Mouse (Mus musculus): ENCODE data around the gene Jmjd1c. TPM values are rescaled to one million over a fixed set of nuclear protein-coding genes. Genes with fewer than 3 reads are reported as not detected.
A peak's percentile ranks its signal among the peaks of the same experiment; 100 is the strongest.

The Jmjd1c gene
- total RNA-seq, 1 experiment from 2014 or later: 60.0 TPM

GRCm38 (mm10) chr10:67072600-67072999 is 23.3 kb upstream of the Jmjd1c start:
- no peak for DNase-seq

DNA sequence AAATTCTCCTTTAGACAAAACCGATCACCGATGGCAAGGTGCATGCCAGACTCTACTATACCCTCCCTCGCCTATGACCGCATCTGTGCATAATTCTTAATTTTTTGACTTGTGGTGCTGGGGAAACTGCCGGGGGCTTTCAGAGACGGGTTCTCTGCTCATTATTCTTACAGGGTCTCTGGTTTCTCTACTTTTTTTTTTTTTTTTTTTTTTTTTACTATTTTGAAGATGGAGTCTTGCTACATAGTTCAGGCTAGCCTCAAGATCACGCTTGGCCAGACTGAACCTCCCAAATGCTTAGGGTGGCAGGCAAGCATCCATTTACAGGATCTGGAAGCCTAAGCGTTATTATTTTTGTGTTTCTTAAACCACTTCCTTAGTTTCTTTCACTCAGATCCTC is 22.3 kb upstream of the Jmjd1c start:
- DNase-seq: no peak

- peak; percentile 14 for DNase-seq
Observed at GRCm38 (mm10) chr10:67075931-67076878, 19.7 kb upstream of the Jmjd1c start.

DNA sequence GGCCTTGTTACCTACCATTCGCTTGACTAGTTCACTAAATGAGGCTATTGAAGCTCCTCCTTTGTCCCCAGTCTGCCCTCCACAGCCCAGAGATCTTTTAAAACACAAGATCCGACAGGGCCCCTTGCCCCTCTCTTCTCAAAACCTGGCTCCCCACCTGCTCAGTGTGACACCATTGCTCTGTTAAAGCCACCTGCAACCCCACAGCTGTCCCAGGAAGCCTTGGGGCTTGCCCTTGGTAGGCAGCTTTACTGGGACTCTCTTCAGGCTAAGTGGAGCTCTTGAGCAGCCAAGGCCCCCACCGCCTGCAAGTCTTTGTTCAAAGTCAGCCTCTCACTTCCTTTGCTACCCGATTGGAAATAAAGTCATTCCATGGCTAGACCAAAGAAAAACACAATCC is 16.9 kb upstream of the Jmjd1c start:
- DNase-seq: no peak

DNA sequence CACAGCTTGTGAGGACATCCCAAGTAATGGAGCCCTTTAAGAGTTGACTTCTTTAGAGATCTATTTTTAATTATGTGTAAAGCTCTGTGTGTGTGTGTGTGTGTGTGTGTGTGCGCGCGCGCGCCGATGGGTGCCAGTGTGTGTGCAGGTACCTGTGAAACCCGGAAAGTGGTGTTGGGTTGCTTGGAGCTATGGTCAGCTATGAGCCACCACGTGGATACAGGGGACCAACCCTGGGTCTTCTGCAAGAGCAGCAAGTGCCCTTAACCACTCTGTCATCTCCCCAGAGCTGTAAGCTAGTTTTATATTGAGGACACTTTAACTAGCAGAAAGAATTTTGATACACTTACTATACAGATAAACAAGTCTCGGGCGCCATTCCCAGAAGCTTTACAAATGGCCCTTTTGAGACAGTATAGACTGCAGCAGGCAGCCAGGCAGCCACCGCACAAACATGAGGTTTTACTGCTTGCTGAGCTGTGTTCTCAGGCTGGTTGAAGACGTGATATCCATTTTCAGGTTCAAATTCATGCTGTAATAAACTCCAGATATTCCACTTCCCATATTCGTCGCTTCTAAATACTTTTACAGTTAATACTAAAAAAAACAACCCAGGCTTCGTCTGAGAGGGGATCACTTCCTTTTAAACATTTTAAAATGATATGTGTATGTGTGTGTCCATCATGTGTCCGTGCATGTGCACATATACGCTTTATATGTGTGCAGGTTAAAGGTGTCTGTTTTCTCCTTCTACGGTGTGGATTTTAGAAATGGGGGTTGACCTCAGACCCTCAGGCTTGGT is 14.5 kb upstream of the Jmjd1c start:
- DNase-seq: no peak

DNA sequence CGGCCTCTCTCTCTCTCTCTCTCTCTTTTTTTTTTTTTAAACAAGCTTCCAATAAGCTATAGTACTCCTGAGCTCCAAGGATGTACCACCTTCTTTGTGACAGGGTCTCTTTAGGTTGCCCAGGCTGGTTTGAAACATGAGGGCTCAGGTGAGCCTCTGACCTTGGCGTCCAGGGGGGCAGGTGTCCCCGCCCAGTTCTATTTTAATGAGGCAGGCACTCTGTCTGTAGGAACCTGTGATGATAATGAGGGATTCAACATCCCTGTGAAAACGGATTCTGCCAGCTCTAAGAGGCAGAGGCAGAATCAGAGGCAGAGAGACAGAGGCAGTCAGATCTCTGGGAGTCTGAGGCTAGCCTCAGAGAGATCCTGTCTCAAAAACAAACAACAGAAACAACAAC is 13.4 kb upstream of the Jmjd1c start:
- no peak for DNase-seq

- no peak for DNase-seq
Observed at GRCm38 (mm10) chr10:67083446-67084166, 12.3 kb upstream of the Jmjd1c start.

DNA sequence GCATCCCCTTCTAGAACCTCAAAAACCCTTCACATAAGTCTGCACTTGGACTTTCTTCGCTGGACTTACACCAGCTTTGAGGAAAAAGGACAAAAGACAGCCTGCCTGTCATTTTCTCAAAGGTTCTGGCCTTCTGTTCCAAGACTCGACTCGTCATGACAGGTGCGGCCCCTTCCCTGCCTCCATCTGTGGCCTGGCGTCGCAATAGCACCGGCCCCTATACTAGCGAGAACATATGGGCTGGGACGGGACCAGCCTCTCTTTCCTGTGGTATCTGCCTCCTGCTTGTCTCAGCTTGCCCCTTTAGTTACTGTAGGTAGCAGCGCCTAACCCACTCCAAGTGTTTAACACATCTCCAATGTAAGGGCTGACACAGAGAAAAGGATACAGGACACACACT is 10.8 kb upstream of the Jmjd1c start:
- no peak for DNase-seq

- no peak for DNase-seq
Observed at GRCm38 (mm10) chr10:67085916-67086315, 10.0 kb upstream of the Jmjd1c start.

DNA sequence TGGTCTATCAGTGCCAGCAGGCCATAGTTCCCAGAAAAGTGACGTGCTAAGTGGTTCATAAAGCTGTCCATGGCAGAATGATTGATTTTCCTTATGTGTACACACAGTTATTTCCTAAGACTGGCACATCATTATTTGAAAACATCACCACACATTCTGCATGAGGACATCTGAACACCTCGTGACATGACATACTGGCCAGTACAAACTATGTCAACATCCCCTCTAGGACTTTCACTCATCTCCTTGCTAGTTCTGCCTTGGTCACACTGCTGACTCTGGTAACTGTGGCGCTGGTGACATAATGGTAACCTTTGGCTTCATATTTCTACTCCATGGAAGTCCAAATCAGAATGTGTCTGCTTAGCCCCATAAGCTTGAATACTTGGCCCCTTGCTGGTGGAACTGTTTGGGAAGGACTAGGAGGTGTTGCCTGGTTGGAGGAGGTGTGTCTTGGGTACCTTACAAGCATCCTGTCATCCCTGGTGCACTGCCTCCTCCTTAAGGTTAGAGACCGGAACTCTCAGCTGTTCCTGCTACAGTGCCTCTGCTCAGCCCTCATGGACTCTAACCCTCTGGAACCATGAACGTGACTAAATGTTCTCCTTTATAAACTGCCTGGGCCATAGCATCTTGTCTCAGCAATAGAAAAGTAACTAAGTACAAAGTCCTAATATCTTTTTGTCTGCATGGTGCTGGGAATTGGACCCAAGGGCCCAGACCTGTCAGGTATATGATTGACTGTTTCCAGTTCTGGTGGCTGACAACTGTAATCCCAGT is 8.3 kb upstream of the Jmjd1c start:
- no peak for DNase-seq

DNA sequence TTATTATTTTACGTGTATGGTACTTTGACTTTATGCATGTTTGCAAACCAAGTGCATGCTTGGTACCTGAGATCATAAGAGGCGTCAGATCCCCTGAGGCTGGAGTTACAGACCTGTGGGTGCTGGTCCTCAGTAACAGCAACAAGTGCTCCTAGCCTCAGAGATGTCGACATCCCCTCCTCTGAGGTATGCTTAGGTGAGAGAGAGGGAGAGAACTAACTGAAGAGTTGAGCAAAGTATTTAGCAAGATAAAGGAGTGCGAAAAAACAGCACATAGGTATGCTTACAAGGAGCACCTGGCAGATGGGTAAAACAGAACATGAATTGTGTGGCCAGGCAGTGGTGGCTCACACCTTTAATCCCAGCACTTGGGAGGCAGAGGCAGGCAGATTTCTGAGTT is 5.3 kb upstream of the Jmjd1c start:
- DNase-seq: no peak

GRCm38 (mm10) chr10:67094922-67095321 is 1.0 kb upstream of the Jmjd1c start:
- DNase-seq: no peak

DNA sequence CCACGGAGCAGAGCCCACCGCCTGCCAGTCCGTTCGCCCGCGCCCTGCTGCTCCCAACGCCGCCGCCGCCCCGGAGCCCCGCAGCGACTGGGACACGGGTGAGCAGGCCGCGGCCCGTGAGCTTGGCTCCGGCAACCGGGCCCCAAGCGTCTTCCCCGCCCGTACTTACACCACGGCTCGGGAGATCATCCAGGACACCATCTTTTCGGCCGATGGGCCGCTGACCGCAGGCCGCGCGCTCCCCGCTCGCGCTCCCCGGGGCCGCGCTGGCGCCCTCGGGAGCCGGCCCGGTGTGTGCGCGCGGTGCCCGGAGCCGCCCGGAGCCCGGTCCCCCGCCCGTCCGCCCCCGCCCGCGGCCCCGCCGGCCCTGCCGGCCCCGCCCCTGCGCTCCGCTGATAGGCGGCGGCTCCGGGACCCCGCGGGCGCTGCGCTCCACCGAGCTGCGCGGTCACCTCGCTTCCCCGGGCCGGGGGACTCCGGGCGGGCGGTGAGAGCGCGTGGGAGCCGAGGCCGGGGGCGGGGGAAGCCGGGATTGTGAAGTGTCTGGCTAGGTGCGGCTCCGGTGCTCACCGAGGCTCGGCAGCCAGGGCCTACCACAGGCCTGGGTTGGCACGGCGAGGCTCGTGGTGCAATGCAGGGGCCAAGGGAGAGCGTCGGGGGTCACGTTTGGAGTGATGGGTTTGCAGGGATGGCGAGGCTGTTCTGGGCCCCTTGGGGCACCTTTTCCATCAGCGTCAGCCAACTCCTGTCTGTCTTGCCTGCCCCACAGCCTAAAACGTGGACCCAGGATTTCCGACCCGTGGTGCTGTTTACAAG is 904 bp downstream of the Jmjd1c start, which contains the start of gene Reep3:
Reep3 (minus strand) TSS at position 325 of the 816 bp plus-strand sequence.
- DNase-seq: peak; percentile 82

GRCm38 (mm10) chr10:67097437-67098150 is 1.7 kb downstream of the Jmjd1c start:
- DNase-seq: no peak

GRCm38 (mm10) chr10:67098408-67099050 is 2.6 kb downstream of the Jmjd1c start:
- no peak for DNase-seq

- DNase-seq: no peak
Observed at GRCm38 (mm10) chr10:67099183-67099929, 3.4 kb downstream of the Jmjd1c start.

DNA sequence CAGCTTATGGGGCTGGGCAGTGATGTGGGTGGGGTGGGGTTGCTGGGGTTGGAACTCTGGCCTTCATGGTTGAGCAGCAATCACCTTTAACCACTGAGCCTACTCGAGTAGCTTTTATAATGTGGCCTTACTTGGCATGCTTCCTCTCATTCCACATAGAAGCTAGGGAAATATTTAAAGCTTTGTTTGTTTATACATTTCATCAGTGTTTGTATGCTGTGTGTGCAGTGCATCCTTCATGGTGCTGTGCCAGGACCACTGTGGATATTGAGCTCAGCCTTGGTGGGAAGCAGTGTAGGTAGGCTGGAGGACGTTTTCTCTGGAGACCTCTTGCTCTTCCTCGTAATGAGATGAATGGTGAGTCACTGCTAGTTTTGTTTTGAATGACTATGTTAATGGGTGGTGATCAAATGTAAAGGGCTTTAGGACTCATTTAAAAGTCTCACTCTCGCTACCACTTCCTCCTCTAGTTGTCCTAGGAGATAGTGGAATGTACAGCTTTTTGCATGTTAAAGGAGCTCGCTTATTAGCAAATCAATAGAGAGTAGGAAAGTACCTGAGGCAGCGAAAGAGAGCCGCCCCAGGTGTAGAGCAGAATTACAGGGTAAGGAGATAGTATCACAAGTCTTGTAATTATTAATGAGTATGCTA is 4.2 kb downstream of the Jmjd1c start:
- DNase-seq: no peak

- no peak for DNase-seq
Observed at GRCm38 (mm10) chr10:67100831-67101251, 4.9 kb downstream of the Jmjd1c start.

Data from adrenal gland, postnatal 25 days (tissue).